Mouse (Mus musculus): ENCODE results near the gene Hp1bp3.

The Hp1bp3 gene

DNA sequence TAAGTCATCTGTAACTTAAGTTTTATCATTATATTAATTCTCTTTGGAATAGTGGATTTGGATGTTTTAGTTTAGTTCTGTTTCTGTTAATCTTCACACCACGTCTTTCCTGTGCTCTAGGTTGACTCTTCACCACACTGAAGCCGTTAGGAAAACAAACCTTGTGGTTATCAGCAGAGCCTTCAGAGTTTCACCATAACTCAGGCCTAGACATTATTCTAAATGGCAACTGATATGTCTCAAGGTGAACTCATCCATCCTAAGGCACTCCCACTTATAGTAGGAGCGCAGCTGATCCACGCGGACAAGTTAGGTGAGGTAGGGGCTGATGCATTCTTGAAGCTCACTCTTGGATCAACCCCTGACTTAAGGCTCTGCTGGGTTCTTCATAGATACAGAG lies 5.3 kb downstream of the Hp1bp3 start:
- in situ Hi-C loops (cut with MboI, MseI), result loop anchor here (25.0 kb wide), 1 partner anchor 859 kb away; the partner anchor contains the start of gene Cdc42

DNA sequence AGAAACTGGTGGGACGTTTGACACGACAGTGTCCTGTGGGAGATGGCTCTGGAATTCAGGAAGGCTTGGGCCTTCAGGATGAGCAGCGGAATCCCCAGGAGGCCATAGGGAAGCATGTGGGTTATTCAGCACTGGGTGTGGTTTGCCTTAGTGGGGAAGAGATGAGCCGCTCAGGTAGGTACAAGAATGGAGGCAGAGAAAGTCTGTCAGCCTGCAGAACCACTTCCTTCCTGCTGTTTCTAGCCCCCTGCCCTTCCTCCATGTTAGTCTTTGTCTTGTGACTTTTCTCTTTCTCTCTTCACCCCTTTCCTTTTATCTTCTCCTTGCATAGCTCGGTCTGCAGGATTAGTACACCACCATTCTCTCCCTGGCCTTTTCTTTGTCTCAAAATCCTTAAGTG lies 6.3 kb downstream of the Hp1bp3 start:
- in situ Hi-C loops (cut with MboI, MseI), result loop anchor here (25.0 kb wide), 1 partner anchor 860 kb away; the partner anchor contains the start of gene Cdc42

DNA sequence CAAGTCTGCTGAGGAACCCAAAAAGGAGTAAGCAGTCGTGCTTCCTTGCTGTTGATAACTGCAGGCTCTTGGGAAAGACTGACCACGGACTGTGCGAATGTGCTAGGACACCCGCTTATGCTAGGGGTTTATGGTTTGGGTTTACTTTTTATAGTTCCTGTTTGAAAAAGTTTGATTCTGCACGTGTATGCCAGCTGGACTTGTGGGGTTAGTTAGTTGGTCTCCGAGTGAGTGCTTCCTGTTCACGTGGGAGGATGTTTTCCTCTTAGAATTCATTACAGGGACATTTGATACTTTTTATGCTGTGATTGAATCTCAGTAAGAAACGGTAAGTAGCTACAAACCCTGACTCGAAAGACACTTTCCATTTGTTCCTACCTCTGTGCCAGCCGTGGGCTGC lies 7.5 kb downstream of the Hp1bp3 start:
- in situ Hi-C loops (cut with MboI, MseI), result loop anchor here (25.0 kb wide), 1 partner anchor 861 kb away; the partner anchor contains the start of gene Cdc42

DNA sequence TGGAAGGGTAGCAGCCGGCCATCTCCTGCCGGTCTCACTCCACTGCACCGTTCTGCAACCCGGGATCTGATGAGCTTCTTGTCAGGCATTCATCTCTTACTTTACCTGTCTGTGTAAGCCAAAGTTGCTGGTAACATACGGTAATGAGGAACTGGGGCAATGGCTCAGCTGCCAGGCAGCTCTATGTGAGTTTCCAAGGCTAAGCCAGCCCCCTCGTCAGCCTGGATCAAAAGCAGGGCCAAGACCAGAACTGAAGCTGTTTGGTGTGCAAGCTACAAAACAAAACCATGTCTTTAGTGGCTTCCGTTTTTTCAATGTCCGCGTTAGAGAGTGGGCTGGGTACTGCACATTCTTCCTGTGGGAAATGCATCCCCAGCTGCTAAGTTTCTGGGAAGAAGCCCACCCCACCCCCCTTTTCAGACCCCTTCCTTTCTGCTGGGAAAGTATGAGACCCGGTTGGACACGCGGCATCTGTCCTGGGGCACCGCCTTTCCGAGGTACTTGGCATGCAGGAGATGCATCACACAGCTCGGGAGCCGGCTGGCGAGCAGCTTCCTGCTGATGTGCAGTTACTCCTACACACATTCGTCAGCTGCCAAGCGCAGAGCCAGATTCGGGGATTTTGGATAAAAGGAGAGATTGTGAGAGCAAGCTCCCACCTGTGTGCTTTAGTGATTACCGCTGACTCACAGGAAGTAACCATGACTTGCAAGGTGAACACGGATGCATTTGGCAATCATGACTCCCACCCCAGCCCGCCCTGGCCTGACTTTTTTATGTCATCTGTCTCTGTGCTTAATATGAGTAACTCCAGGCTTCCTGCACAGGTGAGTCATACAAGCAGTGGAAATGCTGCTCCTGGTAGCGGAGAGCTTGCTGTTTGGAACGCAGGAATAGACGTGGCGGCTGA lies 30.9 kb downstream of the Hp1bp3 start:
- in situ Hi-C loops (cut with MboI, MseI), result no loop called here

DNA sequence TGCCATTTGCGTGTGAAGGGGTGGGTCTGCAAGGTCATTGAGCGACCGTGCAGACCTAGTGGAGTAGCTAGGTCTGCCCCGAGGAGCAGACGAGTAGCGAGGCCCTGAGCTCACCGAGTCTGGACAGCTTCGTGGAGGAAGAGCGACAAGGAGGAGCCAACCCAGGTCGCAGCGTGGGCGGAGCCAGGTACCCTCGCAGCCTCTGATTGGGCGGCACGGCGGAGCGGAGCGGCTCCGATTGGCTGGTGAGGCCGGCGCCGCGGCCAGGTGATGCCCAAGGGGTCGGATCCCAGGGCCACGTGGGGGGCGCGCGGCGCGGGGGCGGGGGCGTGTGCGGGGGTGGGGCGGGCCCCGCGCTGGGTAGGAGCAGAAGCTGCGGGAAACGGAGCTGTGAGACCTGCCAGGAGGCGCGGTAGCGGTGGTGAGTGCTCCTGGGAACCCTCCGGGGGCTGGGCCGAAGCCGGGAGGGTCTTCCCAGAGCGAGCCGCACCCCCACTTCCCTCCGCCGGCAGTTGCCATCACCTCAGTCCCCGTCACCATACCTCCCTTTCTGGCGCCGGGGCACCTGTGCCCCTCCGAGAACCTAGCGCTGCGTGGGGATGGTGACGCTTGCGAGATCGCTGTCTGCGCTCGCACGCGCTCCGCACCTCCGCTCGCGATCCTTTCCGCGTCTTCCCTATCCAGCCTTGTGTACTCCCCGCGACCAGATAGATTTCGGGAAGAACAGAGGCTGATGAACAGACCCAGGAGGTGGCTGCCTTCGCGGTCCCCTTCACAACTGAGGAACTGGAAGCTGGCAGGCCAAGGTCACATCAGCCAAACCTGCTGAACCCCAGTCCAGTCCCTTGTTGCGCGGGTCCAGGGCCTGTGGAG lies 34.2 kb downstream of the Hp1bp3 start, which contains the start of the genes Sh2d5 and Kif17:
TSS of gene Sh2d5 (plus strand) at position 316 of the 873 bp plus-strand sequence.
TSS of gene Kif17 (plus strand) at position 348 of the 873 bp plus-strand sequence.
- in situ Hi-C loops (cut with MboI, MseI), result loop anchor here (10.0 kb wide), 1 partner anchor 1344 kb away; no protein-coding TSS in a partner anchor

DNA sequence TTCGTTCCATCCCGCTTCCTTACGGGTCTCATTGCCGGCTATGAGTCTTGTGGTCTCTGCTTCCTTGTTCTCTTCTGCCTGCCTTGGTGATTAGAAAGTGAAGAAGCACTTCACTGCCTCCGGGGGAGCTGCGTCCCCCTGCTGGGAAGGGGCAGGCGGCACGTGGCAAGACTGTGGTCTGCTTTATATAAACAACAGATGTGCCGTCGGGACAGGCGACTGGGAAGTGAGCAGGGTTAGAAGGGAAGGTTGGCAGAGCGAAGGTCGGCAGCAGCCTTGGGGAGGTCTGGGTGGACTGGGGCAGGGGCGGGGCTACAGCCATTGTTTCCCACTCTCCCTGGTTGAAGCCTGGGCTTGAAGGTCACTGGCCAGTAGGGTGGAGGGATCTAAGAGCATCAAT lies 35.7 kb downstream of the Hp1bp3 start:
- in situ Hi-C loops (cut with MboI, MseI), result loop anchor here (10.0 kb wide), 1 partner anchor 1343 kb away; no protein-coding TSS in a partner anchor

DNA sequence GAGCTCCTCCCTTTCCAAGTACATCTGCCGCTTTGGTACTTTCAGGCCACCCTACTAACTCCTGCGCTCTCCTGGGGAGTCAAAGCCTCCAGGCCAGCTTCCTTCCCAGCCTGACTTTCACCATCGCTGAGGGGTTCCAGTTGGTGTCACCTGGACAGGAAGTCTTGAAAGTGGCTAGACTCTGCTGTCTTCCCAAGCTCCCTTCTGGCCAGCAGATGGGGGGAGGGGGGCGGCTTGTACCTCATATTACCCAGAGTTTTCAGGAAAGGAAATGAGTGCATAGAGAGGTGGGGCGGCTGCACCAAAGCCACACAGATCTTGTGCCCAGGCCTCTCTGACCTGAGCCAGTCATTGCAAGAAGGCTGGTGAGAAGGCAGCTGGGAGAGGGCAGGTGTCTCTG lies 36.1 kb downstream of the Hp1bp3 start:
- in situ Hi-C loops (cut with MboI, MseI), result loop anchor here (10.0 kb wide), 1 partner anchor 1343 kb away; no protein-coding TSS in a partner anchor

DNA sequence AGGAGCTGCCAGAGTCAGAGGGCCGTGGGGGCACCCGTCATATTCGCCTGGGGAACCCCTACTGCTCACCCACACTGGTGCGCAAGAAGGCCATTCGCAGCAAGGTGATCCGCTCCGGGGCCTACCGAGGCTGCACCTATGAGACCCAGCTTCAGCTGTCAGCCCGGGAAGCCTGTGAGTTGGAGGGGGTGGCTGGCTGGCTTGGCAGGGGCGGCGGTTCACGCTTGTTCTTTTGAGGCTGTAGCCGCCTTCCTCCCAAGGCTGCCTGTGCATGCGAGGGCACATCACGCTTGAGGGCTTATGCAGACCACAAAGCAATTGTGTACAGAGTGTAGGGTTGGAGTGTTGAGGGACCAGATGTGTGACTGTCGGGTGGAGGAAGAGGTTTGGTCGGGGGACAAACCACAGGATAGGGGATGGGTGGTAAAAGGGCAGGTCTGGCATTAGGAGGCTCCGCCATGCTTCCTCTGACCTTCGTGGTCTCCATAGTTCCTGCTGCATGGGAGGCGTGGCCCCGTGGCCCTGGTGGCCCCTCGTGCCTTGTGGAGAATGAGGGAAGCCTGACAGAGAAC lies 41.1 kb downstream of the Hp1bp3 start:
- in situ Hi-C loops (cut with MboI, MseI), result loop anchor here (10.0 kb wide), 1 partner anchor 1338 kb away; no protein-coding TSS in a partner anchor

DNA sequence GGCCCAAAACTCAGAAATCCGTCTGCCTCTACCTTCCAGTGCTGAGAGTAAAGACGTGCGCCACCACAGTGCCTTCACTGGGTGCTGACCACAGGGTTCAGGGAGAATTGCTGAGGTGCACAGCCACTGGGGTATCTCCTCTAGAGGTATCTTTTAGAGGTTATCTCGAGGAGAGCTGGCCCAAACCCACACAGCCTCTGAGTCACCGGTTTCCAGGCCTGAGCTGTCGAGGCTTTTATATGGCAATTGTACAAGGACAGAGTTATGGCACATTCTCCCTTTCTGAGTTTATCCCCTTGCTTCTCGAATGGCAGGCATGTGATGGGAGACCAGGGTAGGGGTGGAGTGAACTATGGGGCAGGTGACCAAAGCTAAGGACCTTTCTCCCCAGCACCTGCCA lies 42.6 kb downstream of the Hp1bp3 start:
- in situ Hi-C loops (cut with MboI, MseI), result loop anchor here (10.0 kb wide), 1 partner anchor 1336 kb away; no protein-coding TSS in a partner anchor

DNA sequence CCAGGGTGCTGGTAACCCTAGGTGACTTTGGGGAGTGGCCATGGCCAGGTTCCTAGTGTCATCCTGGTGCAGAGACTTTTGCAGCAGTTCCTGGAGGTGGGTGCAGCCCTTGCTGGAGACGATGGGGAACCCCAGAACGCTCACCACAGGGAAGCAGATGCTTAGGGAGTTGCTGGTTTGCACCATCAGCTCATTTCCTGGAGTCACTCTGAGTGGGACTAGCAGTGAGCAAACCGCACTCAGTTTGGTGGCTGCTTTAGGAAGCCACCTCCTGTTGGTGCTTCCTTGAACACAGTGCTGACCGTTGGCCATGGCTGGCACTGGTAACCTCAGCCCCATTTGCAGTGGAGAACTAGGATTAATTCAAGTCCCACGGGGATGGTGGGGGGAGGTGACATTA lies 43.4 kb downstream of the Hp1bp3 start:
- in situ Hi-C loops (cut with MboI, MseI), result loop anchor here (10.0 kb wide), 1 partner anchor 1335 kb away; no protein-coding TSS in a partner anchor

DNA sequence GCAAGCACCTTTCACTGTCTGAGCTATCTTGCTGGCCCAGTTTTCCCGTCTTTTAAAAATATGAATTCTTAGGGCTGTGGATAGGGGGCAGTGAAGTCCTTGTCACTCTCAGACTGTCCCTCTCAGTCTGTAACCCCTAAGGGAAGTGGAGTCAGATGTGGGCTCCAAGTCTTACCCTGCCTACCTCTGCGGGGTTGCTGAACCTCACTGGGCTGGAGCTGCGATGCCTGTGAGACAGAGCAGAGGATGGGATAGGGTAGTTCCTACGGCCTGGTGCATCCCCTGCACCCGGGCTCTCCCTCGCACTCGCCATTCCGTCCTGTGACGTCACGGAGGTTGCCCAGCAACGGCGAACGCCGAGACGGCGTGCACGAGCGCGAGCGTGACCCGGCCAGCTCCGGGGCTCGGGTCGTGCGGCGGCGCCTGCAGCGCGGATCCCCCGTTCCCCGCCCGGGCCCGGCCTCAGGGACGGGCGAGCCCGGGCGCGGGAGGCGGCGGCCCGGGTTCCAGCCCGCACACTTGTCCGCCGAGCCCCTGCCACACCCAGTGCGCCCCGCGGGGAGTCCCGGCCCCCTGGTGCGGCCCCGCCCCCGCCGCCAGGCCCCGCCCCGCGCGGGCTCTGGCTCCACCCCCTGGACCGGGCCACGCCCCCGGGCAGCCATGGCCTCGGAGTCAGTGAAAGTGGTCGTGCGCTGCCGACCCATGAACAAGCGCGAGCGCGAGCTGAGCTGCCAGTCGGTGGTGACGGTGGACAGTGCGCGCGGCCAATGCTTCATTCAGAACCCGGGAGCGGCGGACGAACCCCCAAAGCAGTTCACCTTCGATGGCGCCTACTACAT lies 46.0 kb downstream of the Hp1bp3 start:
- in situ Hi-C loops (cut with MboI, MseI), result no loop called here

DNA sequence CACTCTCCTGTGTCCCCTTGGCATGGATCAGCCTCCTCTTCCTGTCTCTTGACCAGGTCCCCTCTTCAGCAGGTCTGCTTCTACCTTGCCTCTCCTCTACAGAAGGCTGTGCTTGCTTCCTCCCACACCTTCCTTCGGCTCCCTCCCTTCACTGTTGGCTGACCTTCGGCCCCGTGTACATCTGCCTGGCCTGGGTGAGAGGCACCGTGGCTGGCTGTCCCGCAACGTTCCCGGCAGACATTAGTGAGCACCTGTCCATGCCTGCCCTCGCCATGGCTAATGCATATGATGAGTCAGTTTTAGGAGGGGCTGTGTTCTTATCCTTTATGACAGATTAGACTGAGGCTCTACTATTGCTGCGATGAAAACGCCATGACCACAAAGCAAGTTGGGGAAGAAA lies 51.8 kb downstream of the Hp1bp3 start:
- in situ Hi-C loops (cut with MboI, MseI), result no loop called here

DNA sequence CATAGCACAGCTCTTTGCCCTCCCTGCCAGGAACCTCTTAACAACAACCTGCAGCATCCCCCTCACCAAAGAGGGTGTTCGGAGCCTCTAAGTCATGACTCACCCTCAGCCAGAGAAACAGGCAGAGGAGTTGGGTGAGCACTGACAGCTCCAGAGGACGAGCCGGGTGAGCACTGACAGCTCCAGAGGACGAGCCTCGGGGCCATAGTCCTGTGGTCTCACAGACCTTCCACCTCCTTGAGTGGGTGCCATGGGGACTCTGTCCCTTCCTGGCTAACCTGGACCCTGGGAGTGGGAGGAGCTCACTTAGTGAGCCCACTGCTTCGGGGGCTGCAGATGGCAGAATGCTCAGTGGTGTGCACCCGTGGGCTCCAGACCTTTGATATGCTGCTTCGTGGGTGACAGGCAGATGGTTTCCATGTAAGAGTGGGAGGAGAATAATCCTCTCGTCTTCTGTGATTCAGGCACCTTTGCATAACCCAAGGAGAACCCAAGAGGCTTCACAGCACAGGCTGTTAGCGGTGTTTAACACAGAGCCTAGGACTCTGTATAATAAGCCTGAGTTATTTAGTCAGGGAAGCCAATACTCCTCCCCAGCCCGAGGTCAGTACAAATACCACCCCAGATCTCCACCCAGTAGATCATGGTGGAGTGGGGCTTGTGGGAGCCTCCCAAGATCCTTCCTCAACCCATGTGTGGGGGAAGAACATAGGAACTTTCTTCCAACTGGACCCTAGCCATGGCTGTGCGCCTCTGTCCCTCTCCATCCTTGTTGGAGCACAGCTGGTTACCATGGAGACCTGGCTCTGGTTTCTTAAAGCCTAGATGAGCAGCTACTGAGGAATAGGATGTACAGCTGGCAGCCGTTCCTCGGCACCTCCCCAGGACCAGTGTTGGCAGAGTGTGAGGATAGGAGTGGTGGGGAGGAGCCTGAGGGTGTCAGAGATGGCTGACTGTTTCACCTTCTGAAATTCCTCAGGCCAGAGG lies 56.2 kb downstream of the Hp1bp3 start:
- in situ Hi-C loops (cut with MboI, MseI), result no loop called here

DNA sequence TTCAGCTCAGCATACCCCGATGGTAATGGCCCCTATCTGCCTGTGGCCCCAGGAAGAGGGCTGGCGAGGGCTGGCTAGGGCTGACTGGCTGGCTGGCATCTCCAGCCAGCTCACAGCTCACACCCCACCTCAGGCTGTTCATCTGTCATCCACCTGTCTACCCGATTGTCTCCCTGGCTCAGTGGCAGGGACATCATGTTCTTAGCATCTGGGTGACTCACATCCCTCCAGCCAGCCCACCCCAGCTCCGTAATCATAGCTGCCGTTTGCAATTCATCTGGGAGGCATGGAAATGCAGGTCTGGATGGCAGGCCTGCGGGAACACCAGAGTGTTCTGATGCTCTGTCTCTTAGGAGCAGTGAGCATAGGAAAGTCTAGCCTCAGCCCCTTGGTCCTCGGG lies 62.2 kb downstream of the Hp1bp3 start:
- in situ Hi-C loops (cut with MboI, MseI), result no loop called here

DNA sequence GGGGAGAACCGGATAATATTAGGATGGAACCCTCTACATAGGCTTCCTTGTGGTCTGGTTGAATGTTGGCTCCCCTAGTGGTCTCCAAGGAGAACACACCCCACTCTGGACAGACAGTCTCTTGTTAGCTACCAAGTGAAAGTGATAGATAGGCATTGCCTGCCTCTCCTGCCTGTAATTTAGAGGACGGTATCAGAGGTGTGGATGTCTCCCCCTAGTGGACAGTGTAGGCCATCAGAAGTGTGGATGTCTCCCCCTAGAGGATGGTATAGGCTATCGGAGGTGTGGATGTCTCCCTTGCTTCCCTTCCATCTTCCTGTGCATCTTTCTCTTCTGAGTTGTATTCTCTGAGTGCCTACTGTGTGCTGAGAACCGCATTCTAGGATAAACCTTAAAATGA lies 66.7 kb downstream of the Hp1bp3 start:
- in situ Hi-C loops (cut with MboI, MseI), result loop anchor here (10.0 kb wide), 1 partner anchor 438 kb away; no protein-coding TSS in a partner anchor

DNA sequence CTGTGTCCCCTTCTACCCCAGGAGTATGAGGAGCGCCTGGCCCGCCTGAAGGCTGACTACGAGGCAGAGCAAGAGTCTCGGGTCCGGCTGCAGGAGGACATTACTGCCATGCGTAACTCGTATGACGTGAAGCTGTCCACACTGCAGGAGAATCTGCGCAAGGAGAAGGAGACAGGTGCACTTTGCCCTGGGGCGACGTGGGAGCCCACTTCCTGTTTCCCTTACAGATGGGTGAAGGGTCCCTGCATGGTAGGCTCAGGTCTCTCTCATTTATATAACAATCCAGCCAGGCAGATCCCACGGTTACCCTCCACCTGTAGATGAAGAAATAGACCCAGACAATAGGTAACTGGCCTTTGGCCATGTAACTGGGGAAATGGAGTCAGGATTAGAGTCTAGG lies 70.3 kb downstream of the Hp1bp3 start:
- in situ Hi-C loops (cut with MboI, MseI), result loop anchor here (10.0 kb wide), 1 partner anchor 442 kb away; no protein-coding TSS in a partner anchor

DNA sequence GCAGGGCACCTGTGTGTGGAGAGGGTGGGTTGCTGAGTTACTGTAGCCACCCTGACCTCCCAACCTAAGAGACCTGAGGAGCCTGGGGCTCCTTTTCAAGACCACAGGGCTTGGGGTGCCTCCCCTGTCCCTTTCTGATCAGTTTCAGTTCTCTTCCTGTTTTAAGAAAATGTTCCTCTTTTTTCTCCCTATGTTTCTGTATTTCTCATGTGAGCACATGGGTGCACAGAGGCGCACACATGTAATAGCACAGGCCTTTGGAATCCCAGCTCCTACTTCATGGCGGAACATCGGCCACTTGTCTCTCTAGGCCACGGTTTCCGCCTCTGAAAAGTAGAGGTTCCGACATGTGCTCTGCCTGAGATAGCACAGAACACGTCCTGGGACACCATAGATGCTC lies 72.6 kb downstream of the Hp1bp3 start:
- in situ Hi-C loops (cut with MboI, MseI), result loop anchor here (10.0 kb wide), 1 partner anchor 444 kb away; no protein-coding TSS in a partner anchor

DNA sequence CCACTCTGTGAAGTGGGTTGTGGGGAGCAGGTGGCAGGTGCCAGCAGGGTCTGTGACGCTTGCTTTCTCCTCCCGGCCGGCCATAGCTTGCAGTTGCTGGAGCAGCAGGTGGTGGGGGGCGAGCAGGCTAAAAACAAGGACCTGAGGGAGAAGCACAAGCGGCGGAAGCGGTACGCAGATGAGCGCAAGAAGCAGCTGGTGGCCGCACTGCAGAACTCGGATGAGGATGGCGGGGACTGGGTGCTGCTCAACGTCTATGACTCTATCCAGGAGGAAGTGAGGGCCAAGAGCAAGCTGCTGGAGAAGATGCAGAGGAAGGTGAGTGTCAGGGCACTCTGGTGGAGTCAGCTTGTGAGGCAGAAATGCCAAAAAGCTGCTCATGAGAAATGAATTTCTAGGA lies 75.9 kb downstream of the Hp1bp3 start:
- in situ Hi-C loops (cut with MboI, MseI), result no loop called here

Measured in T-helper 2 cell (primary cell).